Mouse (Mus musculus): ENCODE measurements around the gene 1700016D06Rik.

Gene 1700016D06Rik

DNA sequence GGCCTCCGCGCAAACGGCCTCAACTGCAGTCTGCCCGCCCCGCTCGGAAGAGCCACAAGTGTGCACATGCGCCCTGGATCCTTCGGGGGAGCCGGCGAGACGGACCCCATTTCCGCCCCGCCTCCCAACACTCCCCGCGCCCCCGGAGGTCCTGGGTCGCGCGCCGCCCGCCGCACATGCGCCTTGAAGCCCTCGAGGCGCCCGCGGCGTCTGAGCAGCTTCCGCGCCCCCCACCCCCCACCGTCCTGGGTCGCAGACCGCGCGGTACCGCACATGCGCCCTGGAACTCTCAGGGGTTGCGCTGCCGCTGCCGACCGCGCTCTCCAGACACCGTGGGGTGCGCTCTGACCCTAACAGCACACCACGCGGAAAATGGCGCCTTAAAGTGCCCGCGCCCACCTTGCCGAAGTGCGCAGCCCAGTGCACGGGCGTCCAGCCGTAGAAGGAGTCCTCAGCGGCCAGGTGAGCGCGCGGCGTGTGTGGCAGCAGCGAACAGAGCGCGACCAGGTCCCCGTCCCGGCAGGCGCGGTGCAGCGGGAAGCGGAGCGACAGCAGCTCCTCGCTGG, 65.8 kb downstream of the 1700016D06Rik start:
- peak; percentile 54 to 71 for DNase-seq (ENCODE audit: low spot score in 2 of 2)

DNA sequence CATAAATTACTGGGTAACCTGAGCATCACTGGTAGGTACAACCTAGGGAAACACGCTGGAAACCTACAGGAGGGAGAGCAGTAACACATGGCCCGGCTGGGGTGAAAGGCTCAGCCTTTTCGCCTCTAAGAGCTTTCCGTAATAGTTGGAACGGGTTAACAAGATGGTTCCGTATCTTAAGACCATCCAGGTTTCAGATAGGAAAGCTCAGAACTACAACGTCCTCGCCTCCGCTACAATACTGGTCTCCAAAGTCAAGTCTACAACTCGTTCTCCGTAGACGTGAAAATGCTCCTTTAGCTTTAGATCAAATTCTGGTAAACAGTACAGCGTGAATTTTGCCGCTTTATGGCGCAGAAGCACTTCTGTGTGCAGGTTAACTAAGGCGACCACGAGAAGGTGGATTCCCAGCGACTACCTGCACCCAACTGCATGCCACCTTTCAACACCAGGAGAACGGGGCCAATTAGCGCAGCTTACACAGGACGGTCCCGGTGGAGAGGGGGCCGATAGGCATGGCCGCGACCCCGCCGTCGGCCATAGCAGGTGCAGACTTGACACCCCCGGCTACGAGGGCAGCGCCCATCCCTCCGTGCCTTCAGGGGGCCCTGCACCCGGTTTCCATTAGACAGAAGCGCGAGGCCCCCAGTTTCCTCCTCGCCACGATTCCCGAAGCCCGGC, 66.4 kb downstream of the 1700016D06Rik start:
- DNase-seq (ENCODE audit: low spot score in 2 of 2), result no peak

DNA sequence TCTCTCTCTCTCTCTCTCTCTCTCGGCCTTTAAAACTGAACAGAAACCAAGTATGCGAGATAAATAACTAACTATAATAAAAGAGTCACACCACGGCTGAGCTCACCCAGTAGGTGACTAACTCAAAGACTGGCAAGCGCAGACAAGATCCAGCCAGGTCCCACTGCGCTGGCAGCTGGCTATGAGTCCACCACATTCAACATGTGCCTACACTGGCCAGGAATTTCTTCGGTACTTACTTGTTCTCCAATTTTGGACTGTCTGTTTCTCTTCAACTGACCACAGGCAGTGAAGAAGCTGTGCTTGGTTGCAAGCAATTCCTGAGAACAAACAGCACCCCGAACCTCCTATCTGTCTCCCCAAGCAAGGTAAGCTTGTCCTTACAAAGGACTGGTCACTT, 67.4 kb downstream of the 1700016D06Rik start:
- peak in 1 of 2 experiments; percentile 36 for DNase-seq (ENCODE audit: low spot score in 2 of 2)

- DNase-seq (ENCODE audit: low spot score in 2 of 2), result peak; percentile 35 to 58
Observed at GRCm38 (mm10) chr8:11632406-11632805, 68.5 kb downstream of the 1700016D06Rik start.

GRCm38 (mm10) chr8:11629206-11629605, 71.7 kb downstream of the 1700016D06Rik start:
- no peak for DNase-seq (ENCODE audit: low spot score in 2 of 2)

- peak in 1 of 2 experiments; percentile 20 for DNase-seq (ENCODE audit: low spot score in 2 of 2)
Observed at GRCm38 (mm10) chr8:11628506-11629132, 72.2 kb downstream of the 1700016D06Rik start.

GRCm38 (mm10) chr8:11627717-11628116, 73.1 kb downstream of the 1700016D06Rik start:
- DNase-seq (ENCODE audit: low spot score in 2 of 2), result no peak

- no peak for DNase-seq (ENCODE audit: low spot score in 2 of 2)
Observed at GRCm38 (mm10) chr8:11625084-11625483, 75.8 kb downstream of the 1700016D06Rik start.

DNA sequence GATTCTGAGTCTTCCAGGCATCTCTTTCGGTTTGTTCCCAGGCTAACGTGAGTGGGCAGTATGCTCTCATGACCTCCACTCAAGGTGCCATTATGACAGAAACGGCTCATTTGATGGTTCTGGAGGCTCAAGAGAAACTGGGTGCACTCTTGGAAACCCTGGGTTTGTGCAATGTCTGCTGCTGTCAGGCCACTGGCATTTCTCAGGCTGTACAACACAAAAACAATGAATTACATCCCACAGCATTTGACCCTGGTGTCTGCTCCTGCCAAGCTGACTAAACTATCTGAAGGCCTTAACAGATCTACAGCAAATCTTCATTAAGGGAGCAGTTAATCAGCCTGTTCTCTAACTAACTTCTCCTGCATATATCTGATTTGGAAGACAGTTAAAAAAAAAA, 81.8 kb downstream of the 1700016D06Rik start:
- DNase-seq (ENCODE audit: low spot score in 2 of 2), result no peak

GRCm38 (mm10) chr8:11618063-11618462, 82.8 kb downstream of the 1700016D06Rik start:
- DNase-seq (ENCODE audit: low spot score in 2 of 2), result no peak

DNA sequence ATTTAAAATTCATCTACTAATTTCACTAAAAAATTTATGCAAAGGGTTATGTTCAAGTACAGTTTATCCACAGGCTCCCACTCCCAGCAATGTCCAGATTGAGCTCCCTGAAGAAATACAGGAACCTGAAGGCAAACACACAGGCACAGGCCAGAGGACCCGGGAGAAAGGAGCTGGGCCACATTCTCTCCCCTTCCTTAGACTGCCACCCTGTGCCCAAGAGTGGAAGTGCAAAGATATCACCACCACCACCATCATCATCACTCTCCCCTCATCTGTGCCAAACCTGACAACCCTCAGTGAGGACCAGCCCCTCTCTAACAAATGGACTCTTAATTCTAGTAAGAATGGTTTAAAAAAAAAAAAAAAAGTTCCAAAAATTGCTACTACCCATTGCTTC, 84.6 kb downstream of the 1700016D06Rik start:
- no peak for DNase-seq (ENCODE audit: low spot score in 2 of 2)

DNA sequence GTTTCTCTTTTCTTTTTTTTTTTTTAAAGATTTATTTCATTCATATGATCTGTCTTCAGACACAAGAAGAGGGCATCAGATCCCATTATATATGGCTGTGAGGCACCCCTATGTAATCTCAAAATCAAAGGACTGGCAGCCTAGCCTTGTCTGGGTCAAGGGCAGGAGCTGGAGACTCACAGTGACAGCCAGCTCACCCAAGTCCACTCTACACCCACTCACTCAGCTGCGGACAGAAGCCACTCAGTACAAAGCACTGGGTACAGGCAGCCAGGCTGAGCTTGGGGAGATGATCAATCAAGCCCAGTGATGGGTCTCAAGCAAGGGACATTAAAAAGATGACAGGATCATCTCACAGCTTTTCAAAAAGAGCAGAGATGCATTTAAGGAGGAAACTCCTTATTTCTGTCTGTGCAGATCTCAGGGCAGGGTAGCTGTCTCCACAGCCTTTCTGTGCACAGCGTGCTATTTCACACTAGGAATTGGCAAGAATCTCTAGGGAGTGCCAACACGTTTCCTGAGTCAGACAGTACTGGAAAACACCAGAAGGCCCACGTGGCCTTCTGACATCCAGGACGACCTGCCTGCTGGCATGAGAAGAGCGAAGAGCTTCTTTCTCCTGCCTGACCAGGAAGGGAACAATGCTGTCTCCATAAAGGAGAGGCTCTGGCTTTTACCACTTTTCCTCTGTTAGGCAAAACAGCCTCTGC, 86.6 kb downstream of the 1700016D06Rik start:
- DNase-seq (ENCODE audit: low spot score in 2 of 2), result no peak

- no peak for DNase-seq (ENCODE audit: low spot score in 2 of 2)
Observed at GRCm38 (mm10) chr8:11608848-11609247, 92.0 kb downstream of the 1700016D06Rik start.

Data from urinary bladder, adult 18-20 months (tissue).